Mouse (Mus musculus): ENCODE results near the gene Slc22a1.

DNA sequence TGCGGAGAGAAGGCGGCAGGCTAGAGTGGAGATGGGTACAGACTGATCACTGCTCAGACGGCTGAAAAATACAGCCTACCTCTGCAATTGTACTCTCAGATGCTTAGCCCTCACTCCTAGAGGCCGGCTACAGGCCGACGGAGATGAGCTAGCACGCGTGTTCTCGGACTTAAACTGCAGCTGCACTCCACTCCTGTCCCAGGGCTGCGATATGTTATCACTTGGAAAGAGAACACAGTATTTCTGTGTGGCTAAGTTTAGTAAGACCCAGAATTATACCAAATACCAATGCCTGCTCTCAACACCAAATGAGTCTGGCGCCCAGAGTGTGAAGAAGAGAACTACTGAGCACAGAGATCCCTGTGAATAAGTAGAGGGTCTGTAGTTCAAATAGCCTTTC is 23.0 kb downstream of the Slc22a1 start:
- TF ChIP-seq CTCF (conservative IDR thresholded peaks at IDR 0.05; ENCODE audit: low read length), result no peak
- no peak for TF ChIP-seq NANOG (IDR thresholded peaks at IDR 0.05; ENCODE audit: borderline replicate concordance, low read length)
- TF ChIP-seq POU5F1 (IDR thresholded peaks at IDR 0.05; ENCODE audit: borderline replicate concordance, low read length), result no peak

Measured in E14TG2a.4 (cell line).